Mouse (Mus musculus): ENCODE results near the gene Mucl2. TPM values are rescaled to one million over a fixed set of nuclear protein-coding genes. Genes with fewer than 3 reads are reported as not detected.
"Not testable (repeated sequence)": the region's sequence is repeated elsewhere in the genome, so short reads cannot be mapped to it uniquely, and the experiment has no call there.

Mucl2 gene
- not detected in 2 replicates for polyA plus RNA-seq (2012; rRNA removed)

GRCm38 (mm10) chr15:103899212-103899611, at the start of gene Mucl2:
Gene Mucl2, minus strand, starts transcription at chr15:103899312.
- DNase-seq (ENCODE audit: low read depth, low spot score): no peak
- WGBS: 83% methylated on average over 1 of the region's 1 CpGs

GRCm38 (mm10) chr15:103913061-103913460, 13.9 kb upstream of the Mucl2 start:
- 34% methylated on average over 1 of the region's 1 CpGs for WGBS
- DNase-seq (ENCODE audit: low read depth, low spot score): not testable (repeated sequence)

Other genes starting within 250 kb of the Mucl2 start
- not detected in 2 replicates for gene Mucl1, start 143.8 kb downstream of the Mucl2 start, polyA plus RNA-seq (2012; rRNA removed)